Mouse (Mus musculus) G1E (cell line): ENCODE measurements around the gene AU040320. TPM values are rescaled to one million over a fixed set of nuclear protein-coding genes. Genes with fewer than 3 reads are reported as not detected.

ENCODE experiments used
- ATAC-seq: 2 replicates; pipeline ENCODE4 v1.8.0; 2016; ENCODE audit warnings: mild to moderate bottlenecking; ENCODE audit not compliant: insufficient number of reproducible peaks, poor library complexity, low FRiP score, severe bottlenecking; ENCODE audit errors: extremely low read depth
- DNase-seq: peaks from one replicate; pipeline ENCODE4 v3.0.0; 2012; ENCODE audit warnings: low spot score
- H3K27me3 ChIP-seq: 2 replicates; pipeline ENCODE4 v1.6.1; 2012; ENCODE audit warnings: mild to moderate bottlenecking, low read length, inconsistent platforms; ENCODE audit not compliant: insufficient read depth
- H3K36me3 ChIP-seq: replicated peaks from 2 replicates; pipeline ENCODE3; 2012; ENCODE audit warnings: mild to moderate bottlenecking, inconsistent platforms
- H3K4me1 ChIP-seq: 2 replicates; pipeline ENCODE4 v1.6.1; 2012; ENCODE audit warnings: low read depth, low read length, inconsistent platforms, mixed read lengths; ENCODE audit not compliant: insufficient read depth
- H3K4me3 ChIP-seq: 2 replicates; pipeline ENCODE4 v1.5.1; 2012; ENCODE audit warnings: low read depth, mild to moderate bottlenecking, inconsistent platforms, low read length, moderate library complexity, mixed read lengths
- H3K9me3 ChIP-seq: replicated peaks from 2 replicates; pipeline ENCODE4 v1.6.1; 2012; ENCODE audit warnings: inconsistent platforms
- CTCF ChIP-seq: IDR thresholded peaks from 2 replicates; pipeline ENCODE4 v1.5.1; 2012; ENCODE audit warnings: low read depth, low read length, inconsistent platforms, mixed read lengths
- GATA1 ChIP-seq: IDR thresholded peaks from 2 replicates; pipeline ENCODE4 v1.6.1; 2012; ENCODE audit warnings: borderline replicate concordance, low read length, inconsistent platforms, mixed read lengths
- GATA2 ChIP-seq: IDR thresholded peaks from 2 replicates; pipeline ENCODE4 v1.6.1; 2012; ENCODE audit warnings: low read depth, low read length, inconsistent platforms, borderline replicate concordance
- POLR2AphosphoS5 ChIP-seq: IDR thresholded peaks from 2 replicates; pipeline ENCODE4 v1.6.1; 2012; ENCODE audit warnings: low read depth, low read length, inconsistent platforms; ENCODE audit not compliant: insufficient replicate concordance
- TAL1 ChIP-seq: conservative IDR thresholded peaks from 2 replicates; pipeline ENCODE4 v1.6.1; 2012; ENCODE audit warnings: low read depth, low read length, inconsistent platforms, mixed read lengths
- polyA plus RNA-seq: library from polyadenylated mRNA; stranded (reverse); fragments of >175 nt; gene quantifications from 2 replicates; pipeline ENCODE4 v1.2.3, GENCODE M21; 2012
- total RNA-seq, 2 experiments: library from RNA; stranded (forward) in 1 of 2; stranded (reverse) in 1 of 2; fragments of 200-1000 nt in 1 of 2; fragments of >200 nt in 1 of 2; fragmentation: Nextera tagmentation in 1 of 2; gene quantifications; 2 replicates each; pipeline ENCODE4 v1.2.3; 2014 to 2017

Gene AU040320
- total and polyA plus RNA-seq, 3 experiments, result 15.5 to 41.5 (median 21.8) TPM

DNA sequence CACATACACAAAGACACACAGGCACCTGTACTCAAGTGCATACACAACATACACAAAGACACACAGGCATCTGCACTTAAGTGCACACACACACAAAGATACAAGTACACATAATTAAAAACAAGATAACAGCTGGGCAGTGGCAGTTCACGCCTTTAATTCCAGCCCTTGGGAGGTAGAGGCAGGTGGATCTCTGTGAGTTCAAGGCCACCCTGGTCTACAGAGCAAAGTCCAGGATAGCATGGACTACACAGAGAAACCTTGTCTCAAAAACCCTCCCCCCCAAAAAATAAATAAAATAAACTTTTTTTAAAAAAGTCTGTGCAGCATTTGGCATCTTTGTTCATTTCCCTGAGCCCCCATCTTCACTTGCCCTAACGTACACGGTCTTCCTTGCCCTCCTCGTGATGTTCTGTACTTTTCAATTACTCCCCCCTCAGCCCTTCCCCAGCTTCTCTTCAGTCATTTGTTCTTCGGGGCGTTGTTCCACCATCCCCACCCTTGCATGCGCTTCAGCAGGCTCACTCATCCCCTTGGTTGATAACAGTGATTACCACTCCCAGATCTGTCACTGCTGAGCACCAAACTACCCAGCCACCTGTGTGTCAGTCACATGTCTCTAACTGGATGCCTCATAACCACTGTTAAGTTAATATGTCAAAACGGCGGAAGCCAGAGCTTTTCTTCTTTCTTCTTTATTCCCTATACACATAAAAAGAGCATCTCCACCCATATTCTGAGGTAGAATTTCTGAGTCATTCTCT is 16.6 kb downstream of the AU040320 start:
- Histone ChIP-seq H3K4me3 (no peak overlapping the region), H3K9me3 (no peaks in the 10 kb centered on the region), H3K4me1 (peaks cover 23% of the 10 kb centered on the region), H3K36me3 (peaks cover 31% of the 10 kb centered on the region), H3K27me3 (no peaks in the 10 kb centered on the region)
- DNase-seq (no peak), ATAC-seq (no peak; the same call in 1 of the 2 replicates)
- no peak for TF ChIP-seq TAL1

DNA sequence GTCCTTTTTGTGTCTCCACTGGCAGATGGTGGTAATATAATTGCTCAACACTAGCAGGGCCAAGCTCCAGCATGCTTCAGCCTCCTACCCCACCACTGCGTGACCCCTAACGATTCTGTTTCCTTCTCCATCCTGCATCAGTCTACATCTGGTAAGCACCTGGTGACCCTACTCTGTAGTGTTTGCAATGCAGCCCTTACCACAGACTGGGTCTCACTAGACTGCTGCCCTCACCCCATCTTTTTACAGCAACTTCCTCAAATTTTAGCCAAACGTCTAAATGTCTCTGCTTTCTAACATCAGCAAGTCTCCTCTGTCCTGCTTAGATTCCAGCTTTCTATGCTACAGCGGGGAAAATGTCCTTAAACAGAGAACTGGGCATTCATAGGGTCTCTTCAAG is 17.5 kb downstream of the AU040320 start:
- H3K4me1 ChIP-seq, result peaks cover 23% of the 10 kb centered on the region
- DNase-seq (no peak), ATAC-seq (no peak)
- peaks cover 38% of the 10 kb centered on the region for H3K36me3 ChIP-seq
- H3K4me3 ChIP-seq, result no peak overlapping the region
- no peaks in the 10 kb centered on the region for H3K9me3 ChIP-seq
- TF ChIP-seq TAL1, result no peak
- no peak for TF ChIP-seq GATA2
- no peak for TF ChIP-seq GATA1
- TF ChIP-seq POLR2AphosphoS5, result no peak
- no peak for TF ChIP-seq CTCF
- H3K27me3 ChIP-seq, result no peaks in the 10 kb centered on the region

DNA sequence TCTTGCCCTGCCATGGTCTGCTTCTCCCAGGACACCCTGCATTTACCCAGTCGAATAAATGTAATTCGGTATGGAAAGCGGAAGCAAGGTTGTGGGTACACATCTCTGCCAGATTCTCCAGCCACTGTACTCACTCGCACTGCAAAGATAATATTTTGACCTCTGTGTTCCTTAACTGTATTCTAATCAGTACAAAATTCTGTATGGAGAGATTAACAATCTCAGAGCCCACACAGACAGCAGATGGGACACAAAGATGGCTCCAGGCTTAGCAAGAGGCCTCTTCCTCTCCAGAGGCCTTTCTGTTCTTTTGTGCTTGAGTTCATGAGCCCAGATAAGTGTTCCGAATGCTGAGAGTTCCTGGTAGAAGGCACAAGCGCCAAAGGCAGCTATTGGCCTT is 20.5 kb downstream of the AU040320 start:
- Histone ChIP-seq H3K4me3 (no peak overlapping the region), H3K36me3 (peaks cover 49% of the 10 kb centered on the region), H3K4me1 (peaks cover 23% of the 10 kb centered on the region), H3K27me3 (no peaks in the 10 kb centered on the region), H3K9me3 (no peaks in the 10 kb centered on the region)
- no peak for TF ChIP-seq POLR2AphosphoS5
- no peak for TF ChIP-seq GATA1
- TF ChIP-seq TAL1, result no peak
- TF ChIP-seq GATA2, result no peak
- no peak for TF ChIP-seq CTCF
- DNase-seq, result no peak
- no peak for ATAC-seq

DNA sequence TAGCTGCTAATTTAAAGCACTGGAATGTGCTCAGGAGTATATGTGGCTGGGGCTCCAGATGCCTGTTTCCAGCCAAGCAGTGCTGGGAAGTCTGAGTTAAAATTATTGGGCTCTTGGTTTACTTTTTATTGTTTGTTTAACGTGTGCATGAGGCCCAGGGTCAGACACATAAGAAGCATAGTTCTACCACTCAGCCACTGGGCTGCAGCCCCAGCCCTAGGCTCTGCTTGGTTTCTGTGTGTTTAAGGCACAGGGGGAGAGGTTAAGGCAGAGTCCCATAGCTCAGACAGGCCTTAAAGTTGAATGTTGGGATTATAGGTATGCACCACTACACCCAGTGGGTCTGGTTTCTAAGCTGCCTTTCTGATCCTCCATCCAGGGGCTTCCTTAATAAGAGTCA is 21.8 kb downstream of the AU040320 start:
- ATAC-seq, result no peak
- TF ChIP-seq GATA1 (no peak), POLR2AphosphoS5 (no peak), CTCF (no peak), GATA2 (no peak), TAL1 (no peak)
- peaks cover 38% of the 10 kb centered on the region for H3K36me3 ChIP-seq
- DNase-seq, result no peak
- H3K4me1 ChIP-seq, result peaks cover 16% of the 10 kb centered on the region
- no peaks in the 10 kb centered on the region for H3K9me3 ChIP-seq
- H3K27me3 ChIP-seq, result no peaks in the 10 kb centered on the region
- no peak overlapping the region for H3K4me3 ChIP-seq

DNA sequence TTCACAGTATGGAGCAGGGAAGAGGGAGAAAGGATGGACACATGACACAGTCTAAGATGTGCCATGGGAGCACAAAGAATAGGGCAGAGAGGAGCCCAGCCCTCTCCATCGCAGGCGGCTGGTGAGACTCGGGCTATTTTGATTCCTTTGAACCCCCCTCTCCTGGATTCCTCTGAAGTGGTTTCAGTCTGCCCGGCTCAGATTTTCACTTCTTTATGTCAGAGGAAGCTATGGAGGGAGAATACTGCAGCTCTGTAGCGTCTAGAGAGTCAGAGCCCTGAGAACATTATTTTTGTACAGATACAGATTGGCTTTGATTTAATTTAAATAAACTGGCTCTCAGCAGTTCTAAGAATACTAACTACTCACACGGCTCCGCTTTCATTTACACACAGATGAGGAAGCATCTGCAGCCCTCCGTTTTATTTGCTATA is 25.8 kb downstream of the AU040320 start:
- Histone ChIP-seq H3K27me3 (no peaks in the 10 kb centered on the region), H3K36me3 (peaks cover 45% of the 10 kb centered on the region), H3K4me3 (no peak overlapping the region), H3K4me1 (peaks cover 5% of the 10 kb centered on the region; the same call in 1 of the 2 replicates), H3K9me3 (no peaks in the 10 kb centered on the region)
- ATAC-seq (no peak), DNase-seq (no peak)
- no peak for TF ChIP-seq CTCF

DNA sequence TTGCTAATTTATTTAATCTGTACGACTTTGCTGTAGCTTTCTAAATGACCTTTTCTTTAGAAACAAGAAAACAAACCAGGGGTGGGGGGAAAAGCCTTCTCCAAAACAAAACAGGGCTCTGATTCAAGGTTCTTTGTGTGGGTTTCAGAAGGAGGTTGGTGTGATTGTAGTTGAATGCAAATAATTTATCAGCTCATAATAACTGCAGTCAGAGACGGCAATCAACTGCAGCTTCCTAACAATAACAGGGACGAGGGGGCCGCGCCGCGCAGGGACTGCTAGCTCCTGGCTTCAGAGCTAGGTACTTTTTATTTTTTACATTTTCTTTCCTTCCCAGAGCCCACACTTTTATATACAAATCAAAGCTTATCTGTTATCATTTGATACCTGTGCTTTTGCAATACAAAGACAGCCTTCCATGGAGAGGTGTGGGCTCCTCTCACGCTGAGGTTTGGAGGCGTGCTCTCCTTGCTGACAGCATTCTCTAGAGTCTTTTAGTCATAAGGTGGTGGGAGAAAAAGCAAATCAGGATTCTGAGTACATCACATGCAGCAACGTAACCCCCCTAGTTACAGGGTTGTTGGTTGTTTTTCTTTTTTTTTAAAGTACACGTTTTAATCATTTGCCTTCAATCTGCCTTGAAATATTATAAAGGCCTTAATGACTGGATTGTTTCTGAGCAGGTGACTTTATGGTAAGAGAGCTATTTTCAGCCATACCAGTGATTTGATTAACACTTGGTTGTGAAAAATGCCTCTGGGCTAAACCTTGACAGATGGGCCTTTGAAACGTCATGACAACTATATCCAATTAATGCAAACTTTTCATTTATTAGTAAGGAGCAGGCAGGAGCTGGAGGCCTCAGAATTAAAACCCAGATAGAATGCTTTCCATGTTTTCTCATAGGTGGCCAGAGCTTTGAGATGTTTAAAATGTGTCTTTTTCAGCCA is 26.8 kb downstream of the AU040320 start:
- TF ChIP-seq POLR2AphosphoS5 (no peak), TAL1 (no peak), GATA1 (no peak), GATA2 (no peak), CTCF (no peak)
- DNase-seq, result no peak
- ATAC-seq, result no peak
- H3K4me3 ChIP-seq, result no peak overlapping the region
- H3K9me3 ChIP-seq, result no peaks in the 10 kb centered on the region
- no peaks in the 10 kb centered on the region for H3K27me3 ChIP-seq
- H3K36me3 ChIP-seq, result peaks cover 44% of the 10 kb centered on the region
- no peaks in the 10 kb centered on the region for H3K4me1 ChIP-seq
